Mouse (Mus musculus): ENCODE data around the gene Klk10.

- TF ChIP-seq CTCF (conservative IDR thresholded peaks at IDR 0.05 in 1 of 2, IDR thresholded peaks at IDR 0.05 in 1 of 2; ENCODE audit: low read depth in 2 of 2, low read length in 2 of 2) (peak in 1 of 2 experiments; percentile 54; a peak in 2 of 4 replicates), USF1 (IDR thresholded peaks at IDR 0.05; ENCODE audit: low read depth, low read length) (no peak), POLR2A (IDR thresholded peaks at IDR 0.05; ENCODE audit: low read depth, low read length) (no peak), ZC3H11A (IDR thresholded peaks at IDR 0.05; ENCODE audit: low read depth, low read length) (no peak), JUND (conservative IDR thresholded peaks at IDR 0.05; ENCODE audit: low read depth, low read length) (no peak), MAZ (IDR thresholded peaks at IDR 0.05; ENCODE audit: low read depth, low read length) (no peak), HCFC1 (IDR thresholded peaks at IDR 0.05; ENCODE audit: low read depth, low read length) (no peak), EP300 (IDR thresholded peaks at IDR 0.05; ENCODE audit: low read length) (no peak), IRF4 (IDR thresholded peaks at IDR 0.05; ENCODE audit: low read depth, low read length) (no peak), PAX5 (IDR thresholded peaks at IDR 0.05; ENCODE audit: low read length) (no peak), ZNF384 (IDR thresholded peaks at IDR 0.05; ENCODE audit: low read depth, low read length) (no peak)
These were observed 8.5 kb downstream of the Klk10 start for GRCm38 (mm10) chr7:43789295-43789694.

All from CH12.LX (cell line).